Mouse (Mus musculus): ENCODE data around the gene 1700020N15Rik.
"Not testable (repeated sequence)": the region's sequence is repeated elsewhere in the genome, so short reads cannot be mapped to it uniquely, and the experiment has no call there.

Gene 1700020N15Rik

DNA sequence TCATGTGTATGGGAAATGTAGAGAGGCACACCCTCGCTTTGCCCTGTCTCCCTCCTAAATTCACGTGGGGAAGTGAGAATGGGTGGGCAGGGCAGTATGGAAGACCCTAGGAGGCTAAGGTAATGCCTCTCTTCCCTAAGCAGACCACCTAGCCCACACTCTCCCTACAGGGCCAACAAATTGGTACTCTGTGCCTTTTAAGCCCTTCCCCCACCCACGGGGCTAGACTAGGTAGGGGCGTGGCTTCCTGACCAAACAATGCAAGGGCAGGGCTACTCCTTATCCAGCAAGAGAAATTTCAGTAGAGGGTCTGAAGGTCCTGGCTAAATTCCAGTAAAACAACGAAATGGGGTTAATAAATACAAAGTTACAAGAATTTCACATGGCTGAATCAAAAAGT lies at the start of gene 1700020N15Rik:
1700020N15Rik (plus strand) TSS at position 301 of the 400 bp plus-strand sequence.
- not testable (repeated sequence) for DNase-seq (ENCODE audit: low spot score in 2 of 2)

DNA sequence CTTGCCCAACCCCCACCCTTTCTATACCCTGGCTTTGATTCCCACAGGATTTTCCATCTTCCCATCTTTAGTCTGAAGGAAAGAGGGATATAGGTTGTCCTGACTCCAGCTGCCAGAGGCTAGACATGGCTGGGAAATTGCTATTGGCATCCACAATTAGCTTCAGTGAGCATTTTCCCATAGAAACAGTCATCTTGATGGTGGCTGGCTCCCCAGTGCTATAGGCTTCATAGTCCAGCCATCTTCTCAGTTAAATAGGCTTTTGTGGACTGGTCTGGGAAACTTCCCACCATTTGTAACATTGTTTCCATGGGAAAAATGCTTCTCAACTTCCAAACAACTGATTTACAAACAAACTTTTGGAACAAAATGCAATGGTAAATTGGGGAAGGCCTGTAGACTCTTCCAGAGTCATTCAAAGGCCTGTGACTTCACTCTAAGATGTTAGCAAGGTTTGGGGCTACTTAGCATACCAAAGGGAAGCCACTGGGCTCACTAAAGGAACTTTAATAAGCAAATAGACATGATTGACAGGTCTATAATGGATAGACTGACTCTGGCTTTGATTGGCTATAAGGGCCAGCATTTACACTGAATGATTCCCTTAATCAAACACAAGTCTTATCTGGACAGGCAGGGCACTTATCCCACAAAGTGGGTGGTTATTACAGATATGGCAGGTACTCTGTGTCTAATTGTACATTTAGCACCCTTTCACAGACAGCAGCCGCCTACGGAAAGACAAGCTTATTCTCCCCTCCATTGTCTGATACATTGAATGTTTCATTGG lies 31.9 kb downstream of the 1700020N15Rik start:
- DNase-seq (ENCODE audit: low spot score in 2 of 2): no peak

All from urinary bladder, postnatal 36 days (tissue).